ENCODE assay signal across 9 mouse cellular contexts in genomic region chr3:144825151-144825550, GRCm38 (mm10). TPM values are rescaled to one million over a fixed set of nuclear protein-coding genes. Genes with fewer than 3 reads are reported as not detected.
DNase-seq lines count a peak whose midpoint lies in the region; ATAC-seq and TF ChIP-seq lines count a peak whose summit lies in the region.
"Had no signal": no experiment of that assay in that cellular context is flagged by ENCODE, and none has a peak within 500 bp of the region (broad histone marks: within the 10 kb centered on the region; RNA-seq: fewer than 3 reads in every experiment).

No protein-coding gene starts in this region.

- H3K4me2 ChIP-seq in hindbrain, postnatal 0 days (ENCODE audit: low read depth, low read length), result no peak overlapping the region
- H3K4me2 ChIP-seq: neural tube, embryonic 13.5 days had no signal

- no peak overlapping the region for H3K9ac ChIP-seq in hindbrain, postnatal 0 days (replicated peaks; ENCODE audit: low read length)
- H3K9ac ChIP-seq: neural tube, embryonic 13.5 days had no signal

- DNase-seq in ZHBTc4 (ENCODE audit: low read depth, low spot score), result peak; percentile 87
- DNase-seq in cerebellum, adult 9-11 months, result peak; percentile 32
- peak; percentile 41 to 79 for DNase-seq in frontal cortex, postnatal 10 days (ENCODE audit: low spot score in 2 of 2)
- DNase-seq in hindbrain, postnatal 0 days (ENCODE audit: low spot score), result peak; percentile 90
- peak; percentile 72 to 80 for DNase-seq in layer of hippocampus, postnatal 36 days
- peak; percentile 94 for DNase-seq in right cerebral cortex, postnatal 4 days
- DNase-seq in yolk sac, embryonic 10.5 days (ENCODE audit: low spot score), result peak; percentile 35

- WGBS in hindbrain, postnatal 0 days, result 16% methylated on average over 10 of the region's 10 CpGs

- H3K9me3 ChIP-seq in hindbrain, postnatal 0 days (ENCODE audit: low read length), result no peaks in the 10 kb centered on the region
- H3K9me3 ChIP-seq: neural tube, embryonic 13.5 days had no signal

- H3K4me3 ChIP-seq in hindbrain, postnatal 0 days (ENCODE audit: low read length), result no peak overlapping the region
- H3K4me3 ChIP-seq: neural tube, embryonic 13.5 days had no signal

- no peaks in the 10 kb centered on the region for H3K4me1 ChIP-seq in hindbrain, postnatal 0 days (ENCODE audit: insufficient read depth, low read length)
- H3K4me1 ChIP-seq: neural tube, embryonic 13.5 days had no signal

- H3K27ac ChIP-seq in hindbrain, postnatal 0 days, result no peak overlapping the region
- H3K27ac ChIP-seq: neural tube, embryonic 13.5 days had no signal

- H3K27me3 ChIP-seq in hindbrain, postnatal 0 days (ENCODE audit: insufficient read depth, low read length), result no peaks in the 10 kb centered on the region
- H3K27me3 ChIP-seq: neural tube, embryonic 13.5 days had no signal

- peak; percentile 79 for TF ChIP-seq CTCF in hindbrain, postnatal 0 days (IDR thresholded peaks at IDR 0.05; ENCODE audit: low read depth)

- H3K36me3 ChIP-seq in hindbrain, postnatal 0 days (ENCODE audit: insufficient read depth, low read length), result no peaks in the 10 kb centered on the region
- H3K36me3 ChIP-seq: neural tube, embryonic 13.5 days had no signal

- ATAC-seq in hindbrain, postnatal 0 days, result peak; percentile 84
- ATAC-seq in megakaryocyte-erythroid progenitor cell, adult 5-6 weeks (replicated peaks; ENCODE audit: low FRiP score, low TSS enrichment, poor library complexity, severe bottlenecking), result peak; percentile 89

RNA-seq across cellular contexts. Expression of gene Clca3a2, which starts 5.9 kb away (rescaled TPM):
- total RNA-seq in hindbrain, postnatal 0 days (2014; rRNA removed), result 0.05 and 0.25 TPM in 2 replicates
- polyA plus RNA-seq in hindbrain, postnatal 0 days (2015; fragmentation: Nextera tagmentation; extraction: Ambion mirVana), result 0.13 and 0.25 TPM in 2 replicates
- total RNA-seq in layer of hippocampus, postnatal 36 days (2021), result not detected
- not detected in 2 replicates for total RNA-seq in megakaryocyte-erythroid progenitor cell, adult 5-6 weeks (2014; fragmentation: Nextera tagmentation)
- total RNA-seq in megakaryocyte-erythroid progenitor cell, adult 5-6 weeks (2017), result not detected in 2 replicates

RNA-seq across cellular contexts. Expression of gene Clca3b, which starts 24.0 kb away (rescaled TPM):
- not detected in 2 replicates for total RNA-seq in hindbrain, postnatal 0 days (2014; rRNA removed)
- not detected in 2 replicates for polyA plus RNA-seq in hindbrain, postnatal 0 days (2015; fragmentation: Nextera tagmentation; extraction: Ambion mirVana)
- total RNA-seq in layer of hippocampus, postnatal 36 days (2021), result not detected
- not detected in 2 replicates for total RNA-seq in megakaryocyte-erythroid progenitor cell, adult 5-6 weeks (2014; fragmentation: Nextera tagmentation)
- not detected in 2 replicates for total RNA-seq in megakaryocyte-erythroid progenitor cell, adult 5-6 weeks (2017)
- polyA plus RNA-seq: neural tube, embryonic 13.5 days had no signal

Comparison
In these comparisons a context has a peak if more than half of its experiments do, and no peak if none do; other contexts are left out.
1. DNase-seq: peak in every context shown above with its lines; median percentile 94 in right cerebral cortex, postnatal 4 days; 90 in hindbrain, postnatal 0 days; 87 in ZHBTc4; 76 in layer of hippocampus, postnatal 36 days; 60 in frontal cortex, postnatal 10 days; 35 in yolk sac, embryonic 10.5 days; 32 in cerebellum, adult 9-11 months.